Mouse (Mus musculus) heart, embryonic 16.5 days (tissue): Measurements from ENCODE around the gene Rheb. TPM values are rescaled to one million over a fixed set of nuclear protein-coding genes. Genes with fewer than 3 reads are reported as not detected.
"Not testable (repeated sequence)": the region's sequence is repeated elsewhere in the genome, so short reads cannot be mapped to it uniquely, and the experiment has no call there.

Experiments
- ATAC-seq: fragments of 200-750 bp; cut with Nextera tagmentation; replicated peaks from 2 replicates; pipeline ENCODE4 v1.8.0; 2017; ENCODE audit warnings: moderate number of reproducible peaks; ENCODE audit not compliant: insufficient read depth, low FRiP score; ENCODE audit errors: extremely low read depth
- H3K27ac ChIP-seq: fragments of 300-500 bp; sonication (generic); 2 replicates; pipeline ENCODE4 v1.5.1; 2014; ENCODE audit warnings: mild to moderate bottlenecking, low read length, control low read depth, moderate library complexity
- H3K27me3 ChIP-seq: fragments of 300-500 bp; sonication (generic); 2 replicates; pipeline ENCODE4 v1.6.1; 2014; ENCODE audit warnings: low read length, mixed read lengths; ENCODE audit not compliant: control insufficient read depth, insufficient read depth
- H3K36me3 ChIP-seq: fragments of 300-500 bp; sonication (generic); 2 replicates; pipeline ENCODE4 v1.6.1; 2014; ENCODE audit not compliant: control insufficient read depth, insufficient read depth
- H3K4me1 ChIP-seq: fragments of 300-500 bp; sonication (generic); 2 replicates; pipeline ENCODE4 v1.6.1; 2014; ENCODE audit warnings: low read length, mixed read lengths; ENCODE audit not compliant: control insufficient read depth, insufficient read depth
- H3K4me2 ChIP-seq: fragments of 300-500 bp; sonication (generic); 2 replicates; pipeline ENCODE4 v1.6.1; 2014; ENCODE audit warnings: low read depth, mild to moderate bottlenecking, control low read depth, low read length
- H3K4me3 ChIP-seq: fragments of 300-500 bp; sonication (generic); 2 replicates; pipeline ENCODE4 v1.5.1; 2014; ENCODE audit warnings: mild to moderate bottlenecking, control low read depth, low read length
- H3K9ac ChIP-seq: fragments of 300-500 bp; sonication (generic); 2 replicates; pipeline ENCODE4 v1.6.1; 2014; ENCODE audit warnings: low read length, control low read depth
- H3K9me3 ChIP-seq: fragments of 300-500 bp; sonication (generic); replicated peaks from 2 replicates; pipeline ENCODE4 v1.6.1; 2016; ENCODE audit warnings: low read length; ENCODE audit not compliant: control insufficient read depth
- WGBS: fragments of 180-500 bp; shearing (Covaris S2); extraction: QIAGEN DNeasy Blood & Tissue Kit; methylation state at CpG from one replicate; pipeline ENCODE4 v1.1.7; 2014; 5-methylcytosine and 5-hydroxymethylcytosine counted together
- polyA plus RNA-seq: library from polyadenylated mRNA; unstranded; fragments of >200 nt; fragmentation: Nextera tagmentation; extraction: Ambion mirVana; gene quantifications from 2 replicates; pipeline ENCODE4 v1.2.1, GENCODE M21; 2015

The Rheb gene
- polyA plus RNA-seq, 1 experiment from 2014 or later = 283 TPM

GRCm38 (mm10) chr5:24854256-24854655 lies 11.8 kb upstream of the Rheb start:
- Histone ChIP-seq H3K4me3 (no peak overlapping the region), H3K9ac (no peak overlapping the region)
- 89% methylated on average over 3 of the region's 3 CpGs for WGBS

GRCm38 (mm10) chr5:24848261-24848660 lies 5.8 kb upstream of the Rheb start:
- H3K4me2 ChIP-seq, H3K4me1 ChIP-seq, H3K27me3 ChIP-seq, H3K9ac ChIP-seq, H3K27ac ChIP-seq, ATAC-seq, H3K36me3 ChIP-seq, H3K4me3 ChIP-seq, H3K9me3 ChIP-seq: not testable (repeated sequence)
- 83% methylated on average over 14 of the region's 14 CpGs for WGBS

More at GRCm38 (mm10) chr5:24854256-24854655, 11.8 kb upstream of the Rheb start:
- Histone ChIP-seq H3K36me3 (no peaks in the 10 kb centered on the region), H3K4me1 (no peaks in the 10 kb centered on the region; the same call in 1 of the 2 replicates), H3K27ac (no peak overlapping the region), H3K9me3 (peaks cover 4% of the 10 kb centered on the region; the same call in 1 of the 2 replicates), H3K4me2 (no peak overlapping the region), H3K27me3 (no peaks in the 10 kb centered on the region)
- no peak for ATAC-seq

- Histone ChIP-seq H3K4me3 (no peak overlapping the region), H3K27me3 (no peaks in the 10 kb centered on the region), H3K4me1 (peaks cover 28% of the 10 kb centered on the region), H3K9ac (no peak overlapping the region), H3K4me2 (no peak overlapping the region), H3K27ac (no peak overlapping the region), H3K9me3 (no peaks in the 10 kb centered on the region), H3K36me3 (no peaks in the 10 kb centered on the region)
- ATAC-seq = no peak
- 87% methylated on average over 5 of the region's 5 CpGs for WGBS
These were observed 1.4 kb upstream of the Rheb start for GRCm38 (mm10) chr5:24843841-24844240.

- H3K36me3 ChIP-seq = no peaks in the 10 kb centered on the region
- peak overlapping the region; percentile 99 for H3K4me3 ChIP-seq
- H3K4me2 ChIP-seq = peak overlapping the region; percentile 86
- H3K9me3 ChIP-seq = no peaks in the 10 kb centered on the region
- no peaks in the 10 kb centered on the region for H3K27me3 ChIP-seq
- peak overlapping the region; percentile 67 for H3K9ac ChIP-seq
- peaks cover 36% of the 10 kb centered on the region for H3K4me1 ChIP-seq
- WGBS = 5% methylated on average over 21 of the region's 21 CpGs
- ATAC-seq = no peak
- peak overlapping the region; percentile 93 for H3K27ac ChIP-seq
These were observed 665 bp upstream of the Rheb start for GRCm38 (mm10) chr5:24843103-24843475.

GRCm38 (mm10) chr5:24841662-24842273 lies 656 bp downstream of the Rheb start:
- Histone ChIP-seq H3K4me2 (peak overlapping the region; percentile 82), H3K27me3 (no peaks in the 10 kb centered on the region), H3K36me3 (no peaks in the 10 kb centered on the region), H3K4me3 (peak overlapping the region; percentile 99), H3K9ac (peak overlapping the region; percentile 99), H3K27ac (peak overlapping the region; percentile 100), H3K9me3 (no peaks in the 10 kb centered on the region), H3K4me1 (peaks cover 45% of the 10 kb centered on the region)
- peak; percentile 10 for ATAC-seq
- WGBS = under 1% methylated on average over 48 of the region's 50 CpGs

GRCm38 (mm10) chr5:24840975-24841431 lies 1.4 kb downstream of the Rheb start:
- peak overlapping the region; percentile 99 for H3K9ac ChIP-seq
- peak overlapping the region; percentile 82 for H3K4me2 ChIP-seq
- H3K36me3 ChIP-seq = no peaks in the 10 kb centered on the region
- peak overlapping the region; percentile 99 for H3K4me3 ChIP-seq
- no peaks in the 10 kb centered on the region for H3K9me3 ChIP-seq
- H3K27ac ChIP-seq = peak overlapping the region; percentile 100; the same call in 1 of the 2 replicates
- ATAC-seq = no peak
- 4% methylated on average over 11 of the region's 11 CpGs for WGBS
- no peaks in the 10 kb centered on the region for H3K27me3 ChIP-seq
- H3K4me1 ChIP-seq = peaks cover 45% of the 10 kb centered on the region

GRCm38 (mm10) chr5:24834491-24834890 lies 7.9 kb downstream of the Rheb start:
- H3K4me1 ChIP-seq = peaks cover 25% of the 10 kb centered on the region
- H3K27me3 ChIP-seq = no peaks in the 10 kb centered on the region
- ATAC-seq = no peak
- no peak overlapping the region for H3K27ac ChIP-seq
- H3K4me3 ChIP-seq = no peak overlapping the region
- no peaks in the 10 kb centered on the region for H3K9me3 ChIP-seq
- H3K4me2 ChIP-seq = no peak overlapping the region
- no peaks in the 10 kb centered on the region for H3K36me3 ChIP-seq
- H3K9ac ChIP-seq = no peak overlapping the region
- 71% methylated on average over 5 of the region's 5 CpGs for WGBS

GRCm38 (mm10) chr5:24831912-24832311 lies 10.5 kb downstream of the Rheb start:
- WGBS = 71% methylated on average over 3 of the region's 3 CpGs

GRCm38 (mm10) chr5:24828446-24828845 lies 14.0 kb downstream of the Rheb start:
- H3K4me1 ChIP-seq = peaks cover 49% of the 10 kb centered on the region
- no peak overlapping the region for H3K9ac ChIP-seq
- H3K4me3 ChIP-seq = no peak overlapping the region
- H3K4me2 ChIP-seq = no peak overlapping the region
- no peaks in the 10 kb centered on the region for H3K36me3 ChIP-seq
- no peak overlapping the region for H3K27ac ChIP-seq
- H3K9me3 ChIP-seq = no peaks in the 10 kb centered on the region
- 88% methylated on average over 3 of the region's 3 CpGs for WGBS
- H3K27me3 ChIP-seq = no peaks in the 10 kb centered on the region
- ATAC-seq = no peak

More at GRCm38 (mm10) chr5:24831912-24832311, 10.5 kb downstream of the Rheb start:
- no peak overlapping the region for H3K27ac ChIP-seq
- H3K4me2 ChIP-seq = no peak overlapping the region
- H3K9me3 ChIP-seq = no peaks in the 10 kb centered on the region
- peaks cover 19% of the 10 kb centered on the region for H3K4me1 ChIP-seq
- no peak for ATAC-seq
- no peaks in the 10 kb centered on the region for H3K27me3 ChIP-seq
- no peak overlapping the region for H3K4me3 ChIP-seq
- no peak overlapping the region for H3K9ac ChIP-seq
- H3K36me3 ChIP-seq = no peaks in the 10 kb centered on the region
